Mouse (Mus musculus) fat pad, adult 2 months (tissue): ENCODE measurements around the gene Rnf213.
A peak's percentile ranks its signal among the peaks of the same experiment; 100 is the strongest.

Experiments used
- DNase-seq: peaks from one replicate; pipeline ENCODE4 v3.0.0-alpha.2; 2011; ENCODE audit warnings: low read depth, low spot score; ENCODE audit errors: extremely low read depth

The Rnf213 gene

GRCm38 (mm10) chr11:119435880-119436872 is 43.3 kb downstream of the Rnf213 start:
- DNase-seq, result no peak

- DNase-seq, result no peak
Measured at GRCm38 (mm10) chr11:119438776-119439175, 45.9 kb downstream of the Rnf213 start.

DNA sequence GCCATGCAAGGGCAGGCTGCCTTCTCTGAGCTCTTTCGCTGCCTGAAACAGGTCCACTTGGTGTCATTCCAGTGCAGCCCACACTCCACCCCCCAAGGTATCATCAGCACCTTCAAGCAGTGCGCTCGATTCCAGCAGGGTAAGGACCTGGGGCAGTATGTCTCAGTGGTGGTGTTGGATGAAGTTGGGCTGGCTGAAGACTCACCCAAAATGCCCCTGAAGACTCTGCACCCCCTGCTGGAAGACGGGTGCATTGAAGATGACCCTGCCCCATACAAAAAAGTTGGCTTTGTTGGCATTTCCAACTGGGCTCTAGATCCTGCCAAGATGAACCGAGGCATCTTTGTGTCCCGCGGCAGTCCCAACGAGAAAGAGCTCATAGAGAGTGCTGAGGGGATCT is 49.3 kb downstream of the Rnf213 start:
- no peak for DNase-seq

DNA sequence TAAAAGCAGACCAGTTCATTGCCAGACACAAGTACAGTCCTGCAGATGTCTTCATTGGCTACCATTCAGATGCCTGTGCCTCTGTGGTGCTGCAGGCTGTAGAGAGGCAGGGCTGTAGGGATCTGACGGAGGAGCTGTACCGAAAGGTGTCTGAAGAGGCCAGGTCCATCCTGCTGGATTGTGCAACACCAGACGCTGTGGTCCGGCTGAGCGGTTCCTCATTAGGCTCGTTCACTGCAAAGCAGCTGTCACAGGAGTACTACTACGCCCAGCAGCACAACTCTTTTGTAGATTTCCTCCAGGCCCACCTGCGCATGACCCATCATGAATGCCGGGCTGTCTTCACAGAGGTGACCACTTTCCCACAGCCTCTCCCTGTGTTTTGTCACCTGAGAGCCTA is 50.5 kb downstream of the Rnf213 start:
- DNase-seq, result no peak

DNA sequence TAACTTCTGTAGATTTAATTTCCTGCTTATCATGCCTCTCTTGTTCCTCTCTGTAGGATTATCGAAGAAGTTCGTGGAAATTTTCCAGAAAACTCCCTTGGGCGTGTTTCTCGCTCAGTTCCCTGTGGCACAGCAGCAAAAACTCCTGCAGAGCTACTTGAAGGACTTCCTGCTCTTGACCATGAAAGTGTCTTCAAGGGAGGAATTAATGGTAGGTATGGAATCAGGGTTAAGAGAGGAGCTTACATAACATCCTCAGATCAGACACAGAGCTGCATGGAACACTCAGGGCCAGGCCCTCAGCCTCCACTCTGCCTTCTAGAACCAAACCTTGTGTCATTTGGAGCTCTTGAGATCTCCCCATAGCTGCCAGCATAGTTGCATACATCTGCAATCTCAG is 63.2 kb downstream of the Rnf213 start:
- no peak for DNase-seq

- DNase-seq, result no peak
Measured at GRCm38 (mm10) chr11:119477876-119478275, 85.0 kb downstream of the Rnf213 start.

GRCm38 (mm10) chr11:119490861-119491689 is 98.2 kb downstream of the Rnf213 start, which contains the start of gene Endov:
Gene Endov (plus strand): TSS chr11:119491347.
- DNase-seq, result peak; percentile 36

- DNase-seq, result no peak
Measured at GRCm38 (mm10) chr11:119491690-119492087, 98.8 kb downstream of the Rnf213 start.

GRCm38 (mm10) chr11:119492830-119493229 is 99.9 kb downstream of the Rnf213 start:
- no peak for DNase-seq

- no peak for DNase-seq
Measured at GRCm38 (mm10) chr11:119493516-119493915, 100.6 kb downstream of the Rnf213 start.

DNA sequence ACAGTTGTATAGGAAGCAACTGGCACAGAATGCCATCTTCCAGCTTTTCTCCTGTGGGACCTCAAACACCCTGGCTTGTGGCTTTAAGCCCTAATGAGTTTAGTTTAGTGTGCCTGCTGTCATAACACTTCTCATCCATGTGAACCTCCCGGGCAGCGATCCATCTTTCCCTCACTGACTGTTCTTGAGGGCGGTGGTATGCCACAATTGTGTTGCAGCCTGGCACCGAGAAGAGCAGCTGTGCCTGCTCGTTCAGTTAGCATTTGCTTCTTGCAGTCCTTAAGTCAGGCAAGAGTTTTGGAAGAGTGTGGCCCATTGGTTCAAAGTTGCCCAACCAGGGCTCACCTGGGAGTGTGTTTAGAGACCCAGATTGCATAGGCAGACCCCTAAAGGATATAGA is 103.2 kb downstream of the Rnf213 start:
- DNase-seq, result no peak

DNA sequence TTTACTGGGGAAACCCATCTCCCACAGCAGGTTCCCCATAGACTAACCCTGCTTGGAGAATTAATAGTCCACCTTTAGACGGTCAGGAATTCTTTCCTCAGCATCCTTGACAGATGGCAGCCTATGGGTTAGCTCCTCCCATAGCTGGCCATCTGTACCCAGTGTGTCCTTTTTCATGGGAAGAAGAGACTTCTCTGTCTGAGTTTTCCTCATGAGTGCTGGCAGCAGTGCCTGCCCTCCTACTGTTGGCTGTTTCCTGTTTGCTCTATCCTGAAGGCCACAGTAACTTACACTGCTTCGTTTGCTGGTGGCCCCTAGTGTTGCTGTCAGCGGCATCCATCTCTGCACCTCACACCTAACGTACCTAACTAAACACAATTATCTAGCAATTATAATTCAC is 104.6 kb downstream of the Rnf213 start:
- no peak for DNase-seq

- no peak for DNase-seq
Measured at GRCm38 (mm10) chr11:119499297-119499696, 106.4 kb downstream of the Rnf213 start.

DNA sequence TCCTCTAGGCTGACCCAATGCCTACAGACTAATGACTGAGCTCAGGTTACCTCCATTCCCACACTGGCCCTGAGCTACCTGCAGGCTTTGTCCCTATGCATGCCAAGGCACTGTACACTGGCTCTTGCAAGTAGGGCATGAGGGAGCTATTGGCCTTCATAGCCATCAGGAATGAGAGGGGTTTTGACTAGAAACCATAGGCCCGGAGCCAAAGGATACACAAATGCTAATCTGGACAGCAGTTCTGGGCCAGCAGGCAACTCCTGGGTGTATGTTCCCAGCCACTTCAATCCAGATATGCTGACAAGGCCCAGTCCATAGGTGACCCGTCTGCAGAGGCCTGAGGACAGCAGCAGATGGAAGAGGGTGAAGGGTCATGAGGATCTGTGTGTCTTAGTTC is 107.1 kb downstream of the Rnf213 start:
- no peak for DNase-seq

GRCm38 (mm10) chr11:119503675-119504074 is 110.8 kb downstream of the Rnf213 start:
- no peak for DNase-seq

DNA sequence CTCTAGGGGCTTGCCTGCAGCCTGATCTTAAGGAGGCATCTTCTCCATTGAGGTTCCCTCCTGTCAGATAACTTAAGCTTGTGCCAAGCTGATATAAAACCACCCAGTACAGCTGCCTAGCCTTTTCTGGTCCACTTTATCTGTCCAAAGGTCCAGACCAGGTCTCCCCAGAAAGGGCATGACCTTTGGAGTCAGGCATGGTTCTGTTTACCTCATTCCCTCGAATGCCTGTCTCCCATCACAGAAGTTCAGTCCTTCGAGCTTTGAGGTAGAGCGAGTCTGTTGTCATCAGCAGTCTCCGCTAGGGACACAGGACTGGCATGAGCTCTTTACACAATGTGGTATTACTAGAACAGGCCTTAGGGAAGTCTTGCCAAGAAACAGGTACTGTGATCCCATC is 113.5 kb downstream of the Rnf213 start:
- no peak for DNase-seq

DNA sequence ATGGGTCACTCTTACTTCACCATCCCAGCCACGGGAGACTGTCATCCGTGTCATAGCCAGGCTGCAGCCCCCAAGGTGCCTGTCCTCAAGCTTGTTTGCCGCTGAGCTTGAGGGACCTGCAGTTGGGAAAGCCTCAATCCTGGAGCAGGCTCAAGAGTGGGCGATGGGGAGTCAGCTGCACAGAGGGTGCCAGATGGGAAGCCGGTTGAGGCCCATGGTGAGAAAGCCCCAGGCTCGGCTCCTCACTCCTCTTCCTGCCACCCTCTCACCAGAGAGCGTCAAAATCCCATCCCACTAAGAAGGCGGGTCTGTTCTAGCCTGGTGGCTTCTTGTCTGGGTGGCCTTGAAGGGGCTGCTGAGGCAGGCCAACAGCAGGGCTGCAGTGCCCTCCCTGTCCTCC is 114.9 kb downstream of the Rnf213 start:
- DNase-seq, result no peak

- no peak for DNase-seq
Measured at GRCm38 (mm10) chr11:119509165-119509776, 116.4 kb downstream of the Rnf213 start.

- DNase-seq, result no peak
Measured at GRCm38 (mm10) chr11:119513038-119513659, 120.2 kb downstream of the Rnf213 start.

- peak; percentile 25 for DNase-seq
Measured at GRCm38 (mm10) chr11:119514108-119514860, 121.4 kb downstream of the Rnf213 start.
